Mouse (Mus musculus): ENCODE results near the gene Nfkb1. TPM values are rescaled to one million over a fixed set of nuclear protein-coding genes. Genes with fewer than 3 reads are reported as not detected.

Gene Nfkb1
- polyA plus RNA-seq, 1 experiment from 2014 or later, result 16.0 TPM

DNA sequence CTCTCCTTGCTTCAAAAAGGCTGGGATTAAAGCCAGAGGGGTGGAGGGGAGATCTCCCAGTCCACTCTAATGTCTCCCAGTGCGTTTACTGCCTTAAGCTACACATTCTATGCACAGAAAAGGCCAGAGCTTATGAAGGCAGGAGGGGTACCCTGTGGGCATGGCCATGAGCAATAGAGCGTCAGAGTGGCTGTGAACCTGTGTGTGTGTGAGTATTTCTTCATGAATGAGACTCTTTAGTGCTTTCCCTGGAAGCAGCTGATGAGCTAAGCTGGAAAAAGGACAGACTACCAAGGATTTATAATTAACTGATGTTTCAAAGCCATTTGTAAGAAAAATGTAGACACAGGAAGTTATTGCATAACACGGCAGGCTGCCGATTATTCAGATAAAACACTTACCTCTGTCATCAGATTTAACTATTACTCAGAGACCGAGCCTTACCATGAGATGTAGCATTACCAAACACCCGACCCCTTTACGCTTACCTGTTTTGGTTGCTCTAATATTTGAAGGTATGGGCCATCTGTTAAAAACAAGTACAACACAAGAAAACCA is 32.7 kb downstream of the Nfkb1 start:
- Histone ChIP-seq H3K4me2 (replicated peaks) (no peak overlapping the region), H3K9ac (no peak overlapping the region), H3K36me3 (peaks cover 40% of the 10 kb centered on the region), H3K27ac (no peak overlapping the region), H3K4me1 (no peaks in the 10 kb centered on the region), H3K27me3 (no peaks in the 10 kb centered on the region), H3K9me3 (no peaks in the 10 kb centered on the region), H3K4me3 (no peak overlapping the region)
- no peak for ATAC-seq (ENCODE audit: low FRiP score, low read depth)
- WGBS, result 88% methylated on average over 7 of the region's 7 CpGs

DNA sequence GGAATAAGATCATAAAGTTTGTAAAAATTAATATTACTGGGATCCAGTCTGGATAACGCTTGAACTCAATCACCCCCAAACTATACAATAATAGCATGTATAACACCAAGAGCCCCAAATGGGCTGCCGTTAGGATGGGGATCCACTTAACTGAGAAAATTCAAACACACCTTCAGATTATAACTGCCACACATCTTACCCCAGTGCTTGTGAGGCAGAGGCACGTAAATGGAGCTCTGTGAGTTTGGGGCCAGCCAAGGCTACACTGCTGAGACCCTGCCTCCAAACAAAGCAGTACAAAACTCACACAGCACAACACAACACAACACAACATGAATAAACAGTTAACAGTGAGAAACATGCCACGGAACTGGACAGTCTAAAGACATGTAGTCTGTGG is 35.2 kb downstream of the Nfkb1 start:
- H3K4me3 ChIP-seq, result no peak overlapping the region
- H3K27ac ChIP-seq, result no peak overlapping the region
- no peak for ATAC-seq (ENCODE audit: low FRiP score, low read depth)
- peaks cover 2% of the 10 kb centered on the region for H3K4me1 ChIP-seq
- no peak overlapping the region for H3K4me2 ChIP-seq (replicated peaks)
- no peaks in the 10 kb centered on the region for H3K9me3 ChIP-seq
- no peaks in the 10 kb centered on the region for H3K27me3 ChIP-seq
- H3K9ac ChIP-seq, result no peak overlapping the region
- H3K36me3 ChIP-seq, result peaks cover 39% of the 10 kb centered on the region
- WGBS, result 86% methylated on average over 4 of the region's 4 CpGs

DNA sequence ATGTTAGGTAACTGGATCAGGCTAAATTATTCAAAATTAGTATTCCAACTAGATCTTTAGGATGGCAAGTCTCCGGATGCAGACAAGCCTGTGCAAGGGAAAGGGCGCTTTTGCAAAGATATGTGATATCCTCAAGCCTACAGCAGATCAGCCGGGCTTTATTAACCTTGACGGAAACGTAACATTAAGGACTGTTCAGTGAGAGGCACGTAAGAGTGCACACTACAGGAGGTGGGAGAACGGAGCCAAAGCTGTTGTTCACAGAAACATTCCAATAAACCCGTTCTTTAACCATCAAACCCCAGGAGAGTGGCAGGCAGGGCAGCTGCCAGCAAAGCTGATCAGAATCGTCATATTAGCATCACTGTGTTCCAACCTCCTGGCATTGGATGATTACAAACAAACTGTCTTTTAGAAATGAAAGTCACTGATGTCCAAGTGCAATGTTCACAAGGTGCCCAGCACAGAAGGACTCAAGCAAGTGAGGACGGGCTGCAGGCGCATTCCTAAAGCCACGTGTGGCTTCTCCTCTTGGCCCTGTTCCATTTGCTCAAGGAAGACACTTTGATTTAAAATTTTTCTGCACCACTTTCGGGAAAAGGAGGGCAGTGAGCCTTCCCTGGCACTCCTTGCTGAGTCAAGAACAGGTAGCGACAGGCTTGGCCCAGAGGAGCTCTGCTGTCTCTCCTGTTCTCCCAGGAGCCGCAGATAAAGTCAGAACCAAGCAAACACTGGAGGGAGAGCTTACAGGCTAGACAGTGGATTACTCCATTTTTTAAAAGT is 40.4 kb downstream of the Nfkb1 start:
- Histone ChIP-seq H3K27me3 (no peaks in the 10 kb centered on the region), H3K27ac (no peak overlapping the region), H3K9ac (no peak overlapping the region), H3K9me3 (no peaks in the 10 kb centered on the region), H3K36me3 (peaks cover 40% of the 10 kb centered on the region), H3K4me1 (peaks cover 10% of the 10 kb centered on the region), H3K4me2 (replicated peaks) (0 out of 2 replicates have a peak overlapping the region, but pooled peaks have one; percentile 7), H3K4me3 (no peak overlapping the region)
- ATAC-seq (ENCODE audit: low FRiP score, low read depth), result no peak
- WGBS, result 54% methylated on average over 15 of the region's 15 CpGs

DNA sequence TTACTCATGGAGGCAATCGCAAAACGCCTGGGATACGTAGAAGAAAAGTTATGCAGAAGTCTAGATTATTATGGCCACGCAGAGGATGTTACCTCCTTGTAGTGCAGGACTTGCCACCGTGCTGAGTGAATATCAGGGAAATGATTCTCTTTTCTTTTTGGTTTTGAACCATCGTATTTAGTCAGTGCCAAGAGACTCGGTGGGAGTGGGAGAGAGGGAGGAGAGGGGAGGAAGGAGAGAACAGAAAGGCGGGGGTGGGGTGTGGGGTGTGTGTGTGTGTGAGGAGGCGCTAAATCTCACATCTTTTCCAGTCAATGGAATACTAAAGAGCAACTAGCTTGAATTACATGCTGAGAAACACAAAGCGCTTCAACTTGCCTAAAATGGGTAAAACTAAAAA is 41.5 kb downstream of the Nfkb1 start:
- no peak for ATAC-seq (ENCODE audit: low FRiP score, low read depth)
- no peaks in the 10 kb centered on the region for H3K9me3 ChIP-seq
- H3K36me3 ChIP-seq, result peaks cover 49% of the 10 kb centered on the region
- H3K4me1 ChIP-seq, result peaks cover 10% of the 10 kb centered on the region
- 84% methylated on average over 10 of the region's 10 CpGs for WGBS
- H3K4me2 ChIP-seq (replicated peaks), result no peak overlapping the region
- no peak overlapping the region for H3K9ac ChIP-seq
- no peak overlapping the region for H3K27ac ChIP-seq
- H3K27me3 ChIP-seq, result no peaks in the 10 kb centered on the region
- H3K4me3 ChIP-seq, result no peak overlapping the region

DNA sequence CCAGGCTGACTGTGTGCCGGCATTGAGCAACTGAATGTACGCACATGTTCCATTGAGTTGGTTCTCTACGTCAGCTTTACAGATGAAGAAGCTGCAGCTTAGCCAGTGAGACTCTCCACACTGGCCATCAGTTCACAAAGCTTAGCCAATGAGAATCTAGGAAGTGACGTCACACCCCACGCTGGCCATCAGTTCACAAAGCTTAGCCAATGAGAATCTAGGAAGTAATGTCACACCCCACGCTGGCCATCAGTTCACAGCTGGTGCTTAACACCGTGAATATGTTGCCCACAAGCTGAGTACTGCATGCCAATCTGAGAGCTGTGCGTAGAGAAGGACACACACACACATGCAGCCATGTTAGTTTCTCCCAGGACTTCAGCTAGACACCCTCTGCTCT is 42.8 kb downstream of the Nfkb1 start:
- H3K9me3 ChIP-seq, result no peaks in the 10 kb centered on the region
- H3K4me1 ChIP-seq, result peaks cover 10% of the 10 kb centered on the region
- no peak overlapping the region for H3K4me3 ChIP-seq
- H3K27ac ChIP-seq, result no peak overlapping the region
- H3K4me2 ChIP-seq (replicated peaks), result no peak overlapping the region
- no peaks in the 10 kb centered on the region for H3K27me3 ChIP-seq
- no peak overlapping the region for H3K9ac ChIP-seq
- H3K36me3 ChIP-seq, result peaks cover 49% of the 10 kb centered on the region
- ATAC-seq (ENCODE audit: low FRiP score, low read depth), result no peak
- WGBS, result 87% methylated on average over 8 of the region's 8 CpGs

DNA sequence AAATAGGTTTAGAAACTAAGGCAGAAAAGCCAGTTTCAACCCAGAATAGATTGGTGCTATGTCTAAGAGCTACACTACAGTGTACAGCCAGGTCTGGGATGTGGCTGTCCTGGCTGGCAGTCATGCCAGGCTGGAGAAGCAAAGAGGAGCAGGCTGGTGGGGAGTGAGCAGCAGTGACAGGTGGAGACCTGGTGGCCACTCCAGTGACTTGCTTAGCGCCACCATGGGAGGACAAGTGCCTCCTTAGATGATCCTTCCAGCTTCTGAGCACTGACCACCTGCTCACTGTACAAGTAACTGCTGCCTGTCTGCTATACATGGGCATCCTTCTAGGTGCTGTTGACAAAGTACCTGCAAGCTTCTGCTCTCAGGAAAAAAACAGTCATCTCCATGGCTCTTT is 44.7 kb downstream of the Nfkb1 start:
- WGBS, result 83% methylated on average over 1 of the region's 1 CpGs
- no peak overlapping the region for H3K4me2 ChIP-seq (replicated peaks)
- H3K27me3 ChIP-seq, result no peaks in the 10 kb centered on the region
- ATAC-seq (ENCODE audit: low FRiP score, low read depth), result no peak
- H3K4me3 ChIP-seq, result no peak overlapping the region
- no peak overlapping the region for H3K27ac ChIP-seq
- H3K4me1 ChIP-seq, result peaks cover 10% of the 10 kb centered on the region
- H3K36me3 ChIP-seq, result peaks cover 41% of the 10 kb centered on the region
- H3K9ac ChIP-seq, result no peak overlapping the region
- H3K9me3 ChIP-seq, result no peaks in the 10 kb centered on the region

DNA sequence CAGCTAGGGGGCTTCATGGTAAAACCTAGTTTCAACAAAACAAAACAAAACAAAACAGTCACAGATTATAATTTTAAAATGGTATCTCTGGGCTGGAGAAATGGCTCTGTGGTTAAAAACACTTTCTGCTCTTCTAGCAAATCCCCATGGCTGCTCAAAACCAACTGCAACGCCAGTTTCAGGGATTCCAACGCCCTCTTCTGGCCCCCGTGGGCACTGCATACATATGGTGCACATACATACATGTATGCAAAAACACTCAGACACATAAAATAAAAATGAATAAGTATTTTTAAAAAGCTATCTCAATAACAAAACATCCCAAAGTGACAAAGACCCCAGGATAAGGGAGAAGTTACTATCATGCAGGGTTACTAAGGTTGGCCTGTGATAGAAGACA is 46.4 kb downstream of the Nfkb1 start:
- no peak for ATAC-seq (ENCODE audit: low FRiP score, low read depth)
- H3K9ac ChIP-seq, result no peak overlapping the region
- 98% methylated on average over 3 of the region's 3 CpGs for WGBS
- no peaks in the 10 kb centered on the region for H3K9me3 ChIP-seq
- no peak overlapping the region for H3K4me3 ChIP-seq
- H3K27me3 ChIP-seq, result no peaks in the 10 kb centered on the region
- H3K36me3 ChIP-seq, result peaks cover 57% of the 10 kb centered on the region
- H3K4me2 ChIP-seq (replicated peaks), result no peak overlapping the region
- no peak overlapping the region for H3K27ac ChIP-seq
- no peaks in the 10 kb centered on the region for H3K4me1 ChIP-seq

DNA sequence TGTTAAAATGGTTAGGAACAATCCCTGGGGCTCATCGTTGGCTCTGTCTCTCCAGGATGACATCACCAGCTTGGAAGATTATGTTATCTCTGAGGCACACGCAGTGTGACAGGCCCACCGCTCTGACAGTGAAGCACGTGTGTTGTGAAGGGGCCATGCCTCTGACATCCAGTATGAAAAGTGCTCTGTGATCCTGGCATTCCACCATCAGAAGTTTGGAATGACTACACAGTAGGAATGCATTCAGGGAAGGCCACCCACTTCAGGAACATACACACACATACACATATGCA is 49.8 kb downstream of the Nfkb1 start:
- no peak for ATAC-seq (ENCODE audit: low FRiP score, low read depth)
- WGBS, result 84% methylated on average over 4 of the region's 4 CpGs

DNA sequence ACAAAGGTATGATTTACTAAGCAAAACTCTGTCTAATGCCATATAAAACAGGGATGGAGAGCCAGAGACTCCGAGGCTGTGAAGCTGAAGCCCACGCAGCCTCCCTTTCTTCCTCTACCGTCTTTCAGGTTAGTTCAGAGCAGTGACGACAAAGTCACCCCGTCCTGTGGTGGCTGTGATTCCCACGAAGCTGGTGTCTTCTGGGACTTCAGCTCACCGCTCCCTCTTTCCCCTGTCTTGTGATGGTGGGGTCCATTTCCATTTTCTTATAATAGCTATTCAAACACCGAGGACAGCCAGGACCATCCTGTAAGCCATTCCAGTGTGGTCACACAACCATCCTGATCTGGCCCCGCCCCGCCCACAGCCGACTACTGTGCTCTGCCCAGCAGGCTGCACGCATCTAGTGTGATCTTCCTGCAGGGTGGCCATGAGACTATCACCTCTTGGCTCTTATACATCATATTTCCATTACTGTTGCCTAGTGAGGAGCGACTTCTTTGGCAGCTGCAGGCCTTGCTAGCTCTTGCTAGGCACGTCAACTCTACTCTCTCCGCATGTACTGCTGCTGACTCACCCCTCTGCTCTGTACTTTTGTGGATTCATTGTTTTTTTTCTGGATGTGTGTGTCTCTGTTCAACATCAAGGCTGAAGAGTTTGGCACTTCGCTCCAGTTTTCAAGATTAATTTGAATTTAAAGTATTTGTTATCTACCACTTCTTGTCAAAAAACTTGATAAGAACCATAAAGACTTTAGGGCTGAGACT is 50.3 kb downstream of the Nfkb1 start:
- no peak overlapping the region for H3K27ac ChIP-seq
- no peaks in the 10 kb centered on the region for H3K4me1 ChIP-seq
- peaks cover 46% of the 10 kb centered on the region for H3K36me3 ChIP-seq
- H3K9me3 ChIP-seq, result no peaks in the 10 kb centered on the region
- no peak overlapping the region for H3K9ac ChIP-seq
- no peak overlapping the region for H3K4me2 ChIP-seq (replicated peaks)
- 94% methylated on average over 16 of the region's 16 CpGs for WGBS
- no peak for ATAC-seq (ENCODE audit: low FRiP score, low read depth)
- no peak overlapping the region for H3K4me3 ChIP-seq
- no peaks in the 10 kb centered on the region for H3K27me3 ChIP-seq

More for the DNA sequence above, 49.8 kb downstream of the Nfkb1 start:
- no peaks in the 10 kb centered on the region for H3K4me1 ChIP-seq
- no peak overlapping the region for H3K9ac ChIP-seq
- no peaks in the 10 kb centered on the region for H3K27me3 ChIP-seq
- no peaks in the 10 kb centered on the region for H3K9me3 ChIP-seq
- no peak overlapping the region for H3K4me3 ChIP-seq
- no peak overlapping the region for H3K27ac ChIP-seq
- peaks cover 48% of the 10 kb centered on the region for H3K36me3 ChIP-seq
- H3K4me2 ChIP-seq (replicated peaks), result no peak overlapping the region

DNA sequence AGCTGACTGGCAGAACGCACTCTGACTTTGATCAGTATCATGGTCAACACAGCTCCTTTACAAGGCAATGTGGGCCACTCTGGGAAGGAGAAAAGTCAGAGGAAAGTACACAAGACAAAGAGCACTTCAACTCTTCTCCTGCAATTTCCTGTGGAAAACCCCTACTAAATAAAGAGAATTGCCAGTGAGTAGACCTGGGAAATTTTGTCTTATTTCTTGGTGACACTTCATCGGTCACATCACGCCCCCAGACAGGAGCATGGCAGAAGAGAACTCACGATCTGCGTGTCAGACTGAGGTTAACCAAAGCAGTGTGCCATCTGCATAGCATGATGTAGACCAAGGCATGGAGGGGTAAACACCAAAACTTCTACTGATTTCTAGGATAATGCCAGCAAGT is 51.1 kb downstream of the Nfkb1 start:
- 90% methylated on average over 5 of the region's 5 CpGs for WGBS
- Histone ChIP-seq H3K9me3 (no peaks in the 10 kb centered on the region), H3K27me3 (no peaks in the 10 kb centered on the region), H3K4me2 (replicated peaks) (no peak overlapping the region), H3K27ac (no peak overlapping the region), H3K4me3 (no peak overlapping the region), H3K4me1 (no peaks in the 10 kb centered on the region), H3K9ac (no peak overlapping the region), H3K36me3 (peaks cover 39% of the 10 kb centered on the region)
- no peak for ATAC-seq (ENCODE audit: low FRiP score, low read depth)

DNA sequence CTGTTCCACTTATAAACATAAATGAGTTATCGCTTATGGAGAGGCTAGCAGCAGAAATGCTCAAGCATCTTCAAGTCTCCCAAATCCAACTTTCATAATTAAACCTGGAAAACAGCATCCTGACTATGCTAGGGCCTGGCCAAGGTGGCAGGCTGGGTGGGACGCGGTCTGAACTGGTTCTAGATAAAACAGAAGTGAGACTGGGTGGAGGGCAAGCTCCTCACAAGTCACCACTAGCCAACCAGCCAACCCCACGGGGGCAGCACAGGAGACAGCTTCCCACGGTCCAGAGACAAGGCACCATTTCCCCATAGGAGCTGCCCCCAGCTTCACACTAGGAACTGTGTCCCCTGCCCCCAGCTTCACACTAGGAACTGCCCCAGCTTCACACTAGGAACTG is 53.8 kb downstream of the Nfkb1 start:
- ATAC-seq (ENCODE audit: low FRiP score, low read depth), result no peak
- Histone ChIP-seq H3K4me2 (replicated peaks) (no peak overlapping the region), H3K36me3 (peaks cover 25% of the 10 kb centered on the region), H3K4me1 (no peaks in the 10 kb centered on the region), H3K27ac (no peak overlapping the region), H3K27me3 (no peaks in the 10 kb centered on the region), H3K9ac (no peak overlapping the region), H3K9me3 (no peaks in the 10 kb centered on the region), H3K4me3 (no peak overlapping the region)
- WGBS, result 75% methylated on average over 5 of the region's 5 CpGs

DNA sequence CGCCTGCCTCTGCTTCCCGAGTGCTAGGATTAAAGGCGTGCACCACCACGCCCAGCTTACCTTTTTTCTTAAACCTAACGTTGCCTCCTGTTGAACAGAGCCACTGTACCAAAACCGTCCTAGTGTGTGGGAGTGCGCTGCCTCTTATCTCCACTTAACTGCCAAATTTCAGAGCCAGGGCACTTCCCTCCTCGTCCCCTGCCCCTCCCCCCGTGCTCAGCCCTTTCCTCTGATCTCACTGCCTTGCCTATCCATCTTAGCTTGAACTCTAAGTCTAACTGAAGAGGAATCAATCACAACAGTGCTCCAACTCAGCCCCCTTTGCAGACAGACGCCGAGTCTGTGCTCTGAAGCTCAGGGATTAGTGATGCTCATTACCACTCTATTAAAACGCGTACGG is 54.9 kb downstream of the Nfkb1 start:
- H3K4me1 ChIP-seq, result no peaks in the 10 kb centered on the region
- no peaks in the 10 kb centered on the region for H3K9me3 ChIP-seq
- 36% methylated on average over 14 of the region's 14 CpGs for WGBS
- H3K27ac ChIP-seq, result no peak overlapping the region
- H3K4me3 ChIP-seq, result no peak overlapping the region
- H3K27me3 ChIP-seq, result no peaks in the 10 kb centered on the region
- H3K4me2 ChIP-seq (replicated peaks), result no peak overlapping the region
- H3K9ac ChIP-seq, result no peak overlapping the region
- H3K36me3 ChIP-seq, result peaks cover 20% of the 10 kb centered on the region
- no peak for ATAC-seq (ENCODE audit: low FRiP score, low read depth)
